Mouse (Mus musculus) erythroblast, embryonic 14.5 days (primary cell): ENCODE measurements around the gene Med1. TPM values are rescaled to one million over a fixed set of nuclear protein-coding genes. Genes with fewer than 3 reads are reported as not detected.
"Not testable (repeated sequence)": the region's sequence is repeated elsewhere in the genome, so short reads cannot be mapped to it uniquely, and the experiment has no call there.

Experiments
- H3K27me3 ChIP-seq: 2 replicates; pipeline ENCODE4 v1.6.1; 2012; ENCODE audit warnings: inconsistent platforms; ENCODE audit not compliant: control insufficient read depth
- H3K36me3 ChIP-seq: 2 replicates; pipeline ENCODE4 v1.6.1; 2012; ENCODE audit warnings: mild to moderate bottlenecking, inconsistent platforms; ENCODE audit not compliant: control insufficient read depth
- H3K4me1 ChIP-seq: 2 replicates; pipeline ENCODE4 v1.6.1; 2012; ENCODE audit warnings: inconsistent platforms; ENCODE audit not compliant: control insufficient read depth
- H3K4me3 ChIP-seq: replicated peaks from 2 replicates; pipeline ENCODE3; 2012; ENCODE audit warnings: moderate library complexity, mild to moderate bottlenecking, inconsistent platforms
- H3K9me3 ChIP-seq: 2 replicates; pipeline ENCODE4 v1.6.1; 2012; ENCODE audit warnings: low read length, inconsistent platforms, mixed read lengths; ENCODE audit not compliant: control insufficient read depth
- GATA1 ChIP-seq: IDR thresholded peaks from 2 replicates; pipeline ENCODE4 v1.6.1; 2012; ENCODE audit warnings: low read length, inconsistent platforms, mixed read lengths
- TAL1 ChIP-seq: IDR thresholded peaks from 3 replicates; pipeline ENCODE4 v1.6.1; 2012; ENCODE audit warnings: low read length, inconsistent platforms, mixed read lengths
- polyA plus RNA-seq: library from polyadenylated mRNA; stranded (reverse); fragments of >175 nt; gene quantifications from 2 replicates; pipeline ENCODE4 v1.2.3, GENCODE M21; 2012

The Med1 gene
- 1.0 and 1.1 TPM in 2 replicates for polyA plus RNA-seq

GRCm38 (mm10) chr11:98192901-98193805, at the start of gene Med1:
Gene Med1, minus strand, starts transcription at chr11:98193293.
- TF ChIP-seq TAL1 (no peak), GATA1 (no peak)
- H3K4me3 ChIP-seq = peak within 1 kb of the TSS; percentile 68

GRCm38 (mm10) chr11:98238995-98239394, 45.9 kb upstream of the Med1 start:
- Histone ChIP-seq H3K9me3 (no peaks in the 10 kb centered on the region), H3K27me3 (no peaks in the 10 kb centered on the region), H3K36me3 (peaks cover 97% of the 10 kb centered on the region), H3K4me1 (peaks cover 9% of the 10 kb centered on the region), H3K4me3 (no peak overlapping the region)
- TF ChIP-seq GATA1 = no peak

More at GRCm38 (mm10) chr11:98192901-98193805, at the start of gene Med1:
- Histone ChIP-seq H3K36me3 (peaks cover 32% of the 10 kb centered on the region), H3K4me1 (peaks cover 28% of the 10 kb centered on the region), H3K27me3 (no peaks in the 10 kb centered on the region; the same call in 1 of the 2 replicates), H3K9me3 (no peaks in the 10 kb centered on the region)

- Histone ChIP-seq H3K4me3 (no peak overlapping the region), H3K27me3 (no peaks in the 10 kb centered on the region), H3K9me3 (no peaks in the 10 kb centered on the region), H3K36me3 (peaks cover 95% of the 10 kb centered on the region), H3K4me1 (peaks cover 3% of the 10 kb centered on the region)
- no peak for TF ChIP-seq TAL1
- TF ChIP-seq GATA1 = no peak
Observed at GRCm38 (mm10) chr11:98238416-98238815, 45.3 kb upstream of the Med1 start.

- no peak overlapping the region for H3K4me3 ChIP-seq
- peaks cover 98% of the 10 kb centered on the region for H3K36me3 ChIP-seq
- TF ChIP-seq GATA1 = no peak
- no peak for TF ChIP-seq TAL1
- H3K9me3 ChIP-seq = no peaks in the 10 kb centered on the region
- peaks cover 7% of the 10 kb centered on the region for H3K4me1 ChIP-seq
- H3K27me3 ChIP-seq = no peaks in the 10 kb centered on the region
Observed at GRCm38 (mm10) chr11:98226349-98226748, 33.3 kb upstream of the Med1 start.

GRCm38 (mm10) chr11:98213311-98213710, 20.2 kb upstream of the Med1 start:
- TF ChIP-seq GATA1 = no peak
- peak; percentile 35; the same call in 1 of the 3 replicates for TF ChIP-seq TAL1
- peaks cover 41% of the 10 kb centered on the region for H3K4me1 ChIP-seq
- H3K27me3 ChIP-seq = no peaks in the 10 kb centered on the region
- peak overlapping the region; percentile 14 for H3K4me3 ChIP-seq
- H3K36me3 ChIP-seq = peaks cover 91% of the 10 kb centered on the region
- H3K9me3 ChIP-seq = no peaks in the 10 kb centered on the region

- H3K27me3 ChIP-seq, H3K4me3 ChIP-seq, H3K9me3 ChIP-seq: not testable (repeated sequence)
- Histone ChIP-seq H3K4me1 (peaks cover 48% of the 10 kb centered on the region), H3K36me3 (peaks cover 84% of the 10 kb centered on the region)
Observed at GRCm38 (mm10) chr11:98209661-98210060, 16.6 kb upstream of the Med1 start.

- not testable (repeated sequence) for H3K9me3 ChIP-seq, H3K27me3 ChIP-seq
- H3K4me1 ChIP-seq = peaks cover 31% of the 10 kb centered on the region
- peaks cover 52% of the 10 kb centered on the region for H3K36me3 ChIP-seq
- H3K4me3 ChIP-seq = peak overlapping the region; percentile 81
Observed at GRCm38 (mm10) chr11:98206281-98206680, 13.2 kb upstream of the Med1 start.

- H3K36me3 ChIP-seq = peaks cover 44% of the 10 kb centered on the region
- peak overlapping the region; percentile 81 for H3K4me3 ChIP-seq
- H3K27me3 ChIP-seq = no peaks in the 10 kb centered on the region
- H3K9me3 ChIP-seq = no peaks in the 10 kb centered on the region
- peaks cover 29% of the 10 kb centered on the region for H3K4me1 ChIP-seq
- TF ChIP-seq TAL1 = no peak
- TF ChIP-seq GATA1 = no peak
Observed at GRCm38 (mm10) chr11:98205463-98205862, 12.4 kb upstream of the Med1 start.

- TF ChIP-seq TAL1 = no peak
- TF ChIP-seq GATA1 = no peak
- Histone ChIP-seq H3K4me3 (peak overlapping the region; percentile 81), H3K36me3 (peaks cover 30% of the 10 kb centered on the region), H3K4me1 (peaks cover 29% of the 10 kb centered on the region), H3K9me3 (no peaks in the 10 kb centered on the region), H3K27me3 (no peaks in the 10 kb centered on the region)
Observed at GRCm38 (mm10) chr11:98203931-98204421, 10.9 kb upstream of the Med1 start.
